Mouse (Mus musculus) embryo, embryonic 10 days (tissue): ENCODE data around the gene Slc25a21.

Source experiments
- DNase-seq: peaks from one replicate; pipeline ENCODE4 v3.0.0-alpha.2; 2015; ENCODE audit warnings: low spot score

Slc25a21 gene

DNA sequence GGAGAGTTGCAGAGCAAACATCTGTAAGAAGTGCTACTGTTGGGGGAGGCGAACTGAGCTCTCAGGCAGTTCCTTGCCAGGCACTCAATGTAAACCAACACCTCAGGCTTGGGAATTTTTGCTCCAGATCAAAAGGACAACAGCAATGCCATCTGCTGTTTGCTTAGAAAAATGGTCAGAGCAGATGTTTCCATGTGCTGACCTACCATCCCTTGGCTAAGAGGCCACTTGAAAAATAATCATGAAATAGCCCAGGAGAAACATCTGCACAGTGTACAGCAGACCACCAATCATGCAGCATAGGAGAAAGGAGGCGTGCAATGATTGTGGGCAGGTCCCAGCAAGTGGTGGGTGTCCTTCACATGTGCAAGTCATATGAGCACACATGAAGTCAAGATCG lies 180.9 kb downstream of the Slc25a21 start:
- DNase-seq = peak; percentile 58

DNA sequence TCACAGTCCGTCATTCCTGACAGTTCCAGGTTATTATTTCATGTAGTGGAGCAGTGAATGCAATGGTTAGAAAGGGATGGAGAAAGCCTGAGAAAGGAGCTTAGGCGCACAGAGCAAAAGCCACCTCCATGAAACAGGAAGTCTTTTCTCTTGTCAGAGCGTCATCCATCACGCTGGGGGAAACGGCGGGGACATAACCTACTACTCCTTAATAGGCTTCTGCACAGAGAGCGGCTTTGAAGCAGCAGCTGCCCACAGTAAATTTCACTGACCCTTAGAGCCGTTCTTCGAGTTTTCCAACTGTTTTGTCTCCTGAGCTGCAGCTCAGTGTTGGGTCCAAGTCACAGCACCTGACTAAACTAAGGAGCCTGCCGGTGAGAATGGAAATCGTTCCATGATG lies 188.3 kb downstream of the Slc25a21 start:
- DNase-seq = peak; percentile 77

DNA sequence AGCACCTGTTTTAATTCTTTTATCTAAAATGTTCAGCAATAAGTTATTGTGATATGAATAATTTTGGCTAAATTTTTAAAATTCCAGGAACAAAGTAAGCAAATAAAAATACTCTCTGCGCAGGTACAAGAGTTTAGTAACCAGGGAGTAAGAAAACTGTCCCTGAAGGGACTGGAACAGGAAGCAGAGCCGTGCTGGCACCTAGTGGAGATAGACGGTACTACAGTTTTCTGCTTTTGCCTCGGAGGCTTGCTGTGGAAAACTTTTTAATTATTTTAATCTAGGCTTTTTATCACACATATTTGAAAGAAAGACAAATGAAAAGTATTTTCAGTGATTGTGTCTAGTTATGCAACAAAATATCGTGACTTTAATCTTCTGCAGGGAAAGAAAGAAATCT lies 211.2 kb downstream of the Slc25a21 start:
- peak; percentile 83 for DNase-seq

DNA sequence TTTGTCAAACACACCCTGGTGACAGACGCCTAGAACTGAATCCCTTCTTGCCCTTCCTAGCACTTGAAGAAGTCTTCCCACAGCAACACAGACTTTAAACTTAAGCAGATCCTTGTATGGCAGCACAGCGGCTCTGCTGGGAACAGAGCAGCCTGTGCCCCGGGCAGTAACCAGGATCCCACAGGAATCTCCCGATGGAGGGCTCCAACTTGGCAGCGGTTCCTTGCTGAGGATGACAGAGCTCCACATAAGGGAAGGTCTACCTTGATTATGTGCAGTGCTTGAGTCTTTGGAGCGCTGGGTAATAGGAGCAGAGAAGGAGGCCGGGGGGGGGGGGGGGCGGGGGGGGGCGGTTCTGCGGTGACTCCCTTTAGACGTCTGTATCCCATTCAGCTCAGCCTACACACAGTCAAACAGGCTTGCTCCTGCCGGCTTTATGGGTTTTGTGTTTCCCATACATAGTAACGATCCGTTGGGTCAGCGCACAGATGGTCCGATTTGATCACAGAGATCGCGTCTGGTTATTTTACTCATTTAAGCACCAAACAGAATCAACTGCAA lies 215.1 kb downstream of the Slc25a21 start:
- DNase-seq = no peak

DNA sequence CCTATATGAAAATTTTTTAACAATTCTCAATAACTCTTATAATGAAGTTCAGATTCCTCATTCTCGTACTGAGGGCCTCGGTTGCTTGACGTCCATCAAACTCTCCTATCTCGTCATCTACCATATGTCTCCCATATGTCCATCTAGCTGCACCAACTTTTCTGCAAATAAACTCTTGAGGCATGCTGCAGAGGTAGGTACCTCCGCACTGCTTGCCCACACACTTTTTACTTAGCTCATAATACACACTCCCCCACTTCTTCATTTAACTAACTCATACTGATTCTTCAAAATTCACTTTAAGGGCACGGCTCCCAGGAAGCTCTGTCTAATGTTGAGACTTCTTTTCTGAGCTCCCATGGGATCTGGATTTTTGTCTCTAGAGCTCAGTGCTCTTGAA lies 222.0 kb downstream of the Slc25a21 start:
- no peak for DNase-seq

DNA sequence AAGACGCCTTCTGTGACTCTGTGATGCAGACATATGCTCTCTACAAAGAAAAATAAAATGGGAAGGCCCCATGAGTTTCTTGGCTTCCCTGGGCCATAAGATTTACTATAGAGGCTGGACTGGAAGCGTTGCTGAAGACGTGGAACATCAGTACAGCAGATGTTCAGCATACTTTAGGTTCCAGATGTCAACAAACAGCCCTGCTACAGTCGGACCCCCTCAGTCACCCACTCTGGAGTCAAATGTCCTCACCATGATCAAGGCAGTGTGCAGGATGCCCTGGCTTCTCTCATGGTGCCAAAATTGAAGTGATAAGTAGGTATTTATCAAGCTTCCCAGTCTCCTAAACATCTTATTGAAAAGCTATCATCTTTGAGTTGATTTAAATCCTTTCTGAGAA lies 234.0 kb downstream of the Slc25a21 start:
- peak; percentile 49 for DNase-seq

DNA sequence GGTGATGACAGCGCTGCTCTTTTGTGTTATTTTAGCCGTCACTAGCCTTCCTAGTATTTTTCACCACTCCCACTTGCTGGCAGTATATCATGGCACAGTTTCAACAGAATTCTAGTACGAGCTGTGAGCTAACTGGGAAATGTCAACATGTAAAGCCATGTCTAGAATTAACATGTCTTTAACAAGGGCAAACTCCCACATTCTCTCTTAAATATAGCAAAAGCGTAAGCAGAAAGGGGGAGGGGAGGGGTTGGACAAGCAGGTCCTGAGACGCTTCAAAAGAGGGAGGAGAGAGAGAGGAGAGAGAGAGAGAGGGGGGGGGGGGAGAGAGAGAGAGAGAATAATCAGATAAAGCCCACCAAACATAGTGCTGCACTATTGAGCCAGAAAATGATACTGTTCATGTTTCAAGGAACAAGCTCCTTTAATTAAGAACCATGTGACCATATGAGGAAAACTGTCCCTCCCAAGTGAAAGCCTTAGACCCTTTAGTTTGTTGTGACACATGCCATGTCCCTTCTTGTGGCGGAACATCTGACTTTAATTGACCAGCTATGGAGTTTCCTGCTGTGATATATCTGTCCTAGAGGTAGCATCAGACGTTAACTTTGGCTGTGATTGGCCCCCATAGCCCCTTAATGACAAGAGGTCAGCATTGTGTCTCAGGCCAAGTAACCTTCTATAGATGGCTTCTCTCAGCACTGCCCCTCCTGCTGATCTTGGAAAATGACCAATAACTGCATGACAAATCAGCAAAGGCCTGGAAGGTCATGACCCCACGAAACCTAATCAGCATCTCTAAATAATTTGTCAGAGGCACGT lies 237.8 kb downstream of the Slc25a21 start:
- DNase-seq = peak; percentile 79

DNA sequence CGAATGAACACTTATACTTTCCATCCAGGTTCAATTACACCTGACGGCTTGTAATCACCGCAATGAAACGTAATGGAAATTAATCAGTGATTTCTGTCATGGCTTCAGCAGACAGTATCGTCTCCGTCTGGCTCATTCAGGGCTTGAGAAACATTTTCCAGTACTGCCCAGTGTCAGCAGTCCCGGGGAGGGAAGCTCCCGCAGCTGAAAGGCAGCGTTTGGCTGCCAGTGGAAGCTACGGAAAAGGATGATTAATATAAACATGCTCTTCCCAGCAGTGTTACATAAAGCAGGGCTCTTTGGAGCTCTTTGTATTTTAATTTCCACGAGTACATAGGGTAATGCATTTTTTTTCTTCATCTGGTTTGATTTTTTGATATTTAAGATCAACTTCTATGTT lies 239.0 kb downstream of the Slc25a21 start:
- no peak for DNase-seq

DNA sequence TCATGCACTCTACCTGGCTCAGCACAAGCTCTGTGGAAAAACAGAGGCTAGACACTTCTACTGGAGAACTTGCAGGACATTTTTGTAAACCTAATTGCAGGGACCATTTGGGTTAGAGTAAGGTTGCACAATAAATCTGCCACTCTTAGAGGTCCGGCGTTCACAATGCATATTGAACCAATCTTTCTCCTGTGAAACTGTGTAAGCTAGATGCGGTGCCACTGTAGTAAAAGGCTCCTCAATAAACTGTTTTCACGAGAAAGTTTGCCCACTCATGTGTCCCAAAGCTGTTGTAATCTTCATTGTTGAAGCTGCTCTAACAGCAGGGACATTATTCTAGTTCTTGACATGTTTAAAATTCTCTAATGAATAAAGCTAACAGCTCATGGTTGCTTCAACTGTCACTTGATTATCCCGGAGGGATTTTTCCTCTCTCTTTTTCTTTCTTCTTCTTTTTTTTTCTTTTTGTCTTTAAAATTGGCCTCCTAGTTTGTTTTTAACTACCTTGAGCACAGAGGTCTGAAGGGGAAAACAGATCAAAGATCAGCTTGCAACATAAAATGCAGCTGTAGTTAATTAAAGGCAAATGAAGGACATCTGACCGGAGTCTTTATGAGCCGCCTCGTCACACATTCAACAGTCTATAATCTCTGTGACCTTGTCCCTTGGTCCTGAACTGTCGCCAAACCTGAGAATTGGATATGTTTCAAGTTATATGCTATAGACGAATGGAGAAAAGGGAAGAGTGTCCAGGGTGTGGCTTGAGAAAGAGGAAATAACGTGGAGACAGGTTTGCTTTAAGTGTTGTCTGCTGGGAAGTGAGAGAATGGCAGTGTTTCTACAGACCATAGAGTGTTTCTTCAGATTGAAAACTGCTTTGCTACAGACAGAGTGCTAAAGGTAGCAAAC lies 245.3 kb downstream of the Slc25a21 start:
- peak; percentile 19 for DNase-seq

DNA sequence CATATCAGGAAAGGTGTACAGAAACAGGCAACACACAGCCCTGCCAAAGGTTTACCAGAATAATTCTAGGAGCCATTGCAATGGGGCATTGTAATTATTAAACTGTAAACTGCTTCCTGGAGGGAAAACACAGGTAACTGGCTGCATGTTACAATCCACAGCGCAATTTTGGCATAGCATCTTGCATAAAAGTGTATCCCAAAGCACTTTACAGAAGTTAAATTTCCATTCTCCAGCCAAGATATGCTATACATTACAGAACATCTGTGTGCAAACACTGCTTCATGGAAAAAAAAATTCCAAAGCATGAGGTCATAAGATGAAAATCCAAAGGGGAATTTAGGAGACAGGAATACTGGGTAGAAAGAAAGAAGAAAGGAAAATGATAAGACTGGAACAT lies 253.0 kb downstream of the Slc25a21 start:
- DNase-seq = no peak

DNA sequence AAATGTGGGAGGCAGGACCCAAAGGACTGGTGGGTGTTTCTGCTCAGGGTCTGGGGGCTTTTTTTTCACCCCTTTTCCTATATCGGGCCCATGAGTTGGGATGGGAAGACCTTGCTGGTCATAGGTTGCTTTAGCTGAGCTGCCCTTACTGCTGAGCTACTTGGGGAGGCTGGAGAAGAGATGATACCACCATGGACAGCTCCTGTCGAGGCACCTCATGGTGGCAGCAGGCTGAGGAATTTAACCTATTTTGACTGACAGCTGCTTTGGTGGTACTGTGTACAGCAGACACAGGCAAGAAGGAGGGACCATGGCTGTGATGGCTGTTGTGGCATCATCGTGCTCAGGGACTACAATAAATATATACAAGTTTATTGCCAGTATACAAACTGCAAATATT lies 256.4 kb downstream of the Slc25a21 start:
- peak; percentile 51 for DNase-seq

DNA sequence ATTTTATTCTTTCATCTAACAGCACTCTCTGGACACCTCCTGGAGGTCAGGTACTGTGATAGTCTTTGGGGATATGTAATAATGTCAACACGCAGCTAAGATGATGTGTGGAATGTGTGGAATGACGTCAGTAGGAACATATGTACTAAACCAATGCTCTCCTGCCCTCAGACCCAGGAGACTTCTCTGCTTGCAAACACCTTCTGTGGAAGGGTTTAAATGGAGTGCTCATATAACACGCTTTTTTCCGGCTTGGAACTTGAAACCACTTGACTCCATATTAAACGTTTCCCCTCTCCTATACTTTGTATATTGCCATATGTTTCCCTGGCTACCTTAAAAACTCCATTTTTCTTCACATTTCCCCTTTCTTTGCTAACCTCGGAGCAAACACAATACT lies 279.1 kb downstream of the Slc25a21 start:
- no peak for DNase-seq

DNA sequence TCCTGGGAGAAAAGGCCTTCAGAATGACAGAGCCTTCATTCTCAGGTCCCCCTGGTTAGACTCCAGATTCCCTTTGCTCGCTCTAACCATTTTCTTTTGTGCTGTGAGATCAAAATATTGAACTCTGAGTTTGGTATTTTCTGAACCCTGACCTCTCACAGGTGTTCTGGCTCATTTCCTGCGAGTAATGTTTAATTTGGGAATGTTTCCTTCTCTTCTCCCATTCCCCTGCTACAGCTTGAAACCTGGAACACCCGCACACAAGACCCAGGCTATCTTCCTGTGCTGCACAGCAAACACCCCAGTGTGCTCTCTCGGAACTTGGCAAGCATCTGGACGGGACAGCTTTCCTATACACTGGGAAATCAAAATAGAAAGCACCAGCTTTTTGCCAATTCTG lies 290.8 kb downstream of the Slc25a21 start:
- DNase-seq = no peak

DNA sequence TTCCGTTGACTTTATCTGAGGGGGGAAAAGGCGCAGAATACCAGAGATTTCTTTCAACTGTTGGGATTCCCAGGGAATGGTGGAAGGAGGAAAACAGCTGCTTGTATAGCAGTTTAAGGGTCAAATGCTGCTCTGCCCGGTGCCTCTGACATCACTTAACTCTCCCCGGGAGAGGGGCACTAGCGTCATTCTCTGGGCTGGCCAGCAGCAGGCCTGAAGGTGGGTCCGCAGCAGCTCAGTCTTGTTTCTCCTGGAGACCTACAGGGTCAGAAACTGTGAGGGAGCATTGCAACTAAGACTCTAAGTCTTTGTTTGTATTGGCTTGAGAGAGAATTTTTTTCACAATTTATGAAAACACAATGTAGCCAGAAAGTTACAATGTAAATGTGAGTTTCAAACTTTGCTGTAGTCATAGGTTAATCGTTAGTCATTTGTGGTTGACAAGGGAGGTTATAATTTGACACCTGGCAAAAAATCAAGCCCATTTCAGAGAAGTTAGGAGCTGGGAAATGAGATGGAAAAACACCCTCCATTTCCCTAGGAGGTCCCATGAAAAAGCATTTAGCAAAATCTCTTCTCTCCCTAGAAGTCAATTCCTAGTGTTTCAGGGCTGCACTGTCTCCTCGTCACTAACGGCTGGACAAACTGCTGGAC lies 291.5 kb downstream of the Slc25a21 start:
- DNase-seq = peak; percentile 32

DNA sequence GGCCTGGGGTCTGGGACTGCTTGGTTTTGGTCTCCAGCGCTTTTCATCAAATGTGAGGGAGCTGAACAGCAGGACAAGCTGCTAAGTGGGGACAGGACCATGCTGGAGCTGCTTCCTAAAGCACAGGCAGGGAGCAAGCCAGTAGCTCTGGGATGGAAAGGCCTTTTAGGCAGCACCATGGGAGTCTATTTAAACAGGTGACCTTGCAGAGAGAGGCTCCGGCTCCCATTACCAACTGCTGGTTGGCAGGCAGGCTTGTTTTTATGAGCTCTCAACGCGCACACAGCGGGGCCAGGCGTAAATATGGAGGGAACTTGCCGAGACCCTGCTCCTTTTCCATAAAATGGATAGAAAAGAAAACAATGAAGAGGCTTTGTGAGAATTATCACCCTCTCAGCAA lies 292.1 kb downstream of the Slc25a21 start:
- peak; percentile 44 for DNase-seq

DNA sequence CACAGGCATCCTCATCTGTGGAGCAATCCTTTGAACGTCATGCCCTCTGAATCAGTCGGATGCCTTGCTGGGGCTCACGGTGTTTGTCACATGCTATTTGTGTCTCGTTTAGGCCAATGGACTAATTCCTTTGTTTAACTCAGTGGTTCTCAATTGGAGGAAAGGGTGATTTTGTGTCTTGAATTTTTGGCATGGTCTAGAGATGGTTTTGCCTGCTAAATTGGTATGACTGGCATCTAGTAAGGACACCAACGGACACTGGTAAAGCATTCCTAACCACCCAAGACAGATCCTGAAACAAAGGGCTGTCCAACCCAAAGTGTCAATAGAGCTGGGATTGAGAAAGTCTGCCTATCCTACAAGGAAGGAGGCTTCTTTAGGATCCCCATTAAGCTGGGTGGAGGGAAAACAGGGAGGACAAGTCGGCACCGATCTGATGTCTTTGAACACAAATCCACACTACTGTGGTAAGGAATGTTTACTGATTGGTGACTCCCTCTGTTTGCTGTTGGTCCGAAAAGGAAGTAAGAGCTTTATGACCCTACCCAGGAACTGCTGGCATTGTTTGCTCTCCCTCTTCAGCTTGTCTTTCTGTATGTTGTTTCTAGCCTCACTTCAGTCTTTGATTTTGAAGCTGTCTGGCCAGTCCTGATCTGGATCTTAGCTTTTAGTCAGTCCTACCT lies 294.4 kb downstream of the Slc25a21 start:
- DNase-seq = no peak

DNA sequence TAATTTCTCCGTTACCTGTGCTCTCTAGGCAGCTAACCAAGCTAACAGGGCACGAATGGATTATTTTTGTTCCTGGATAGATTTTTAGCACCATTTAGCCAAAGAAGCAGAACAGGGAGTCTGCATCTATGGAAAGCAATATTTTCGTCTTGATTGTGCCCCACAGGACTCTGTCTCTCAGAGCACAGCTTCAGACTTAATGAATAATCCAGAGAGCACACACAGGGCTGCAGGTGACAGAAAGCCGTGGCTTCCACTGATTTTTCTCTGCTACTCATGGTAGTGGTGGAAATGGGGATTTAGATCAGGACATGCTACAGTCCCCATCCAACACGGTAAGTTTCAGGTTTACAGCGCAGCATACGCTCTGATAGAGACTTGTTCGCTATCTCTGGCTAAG lies 299.3 kb downstream of the Slc25a21 start:
- no peak for DNase-seq

DNA sequence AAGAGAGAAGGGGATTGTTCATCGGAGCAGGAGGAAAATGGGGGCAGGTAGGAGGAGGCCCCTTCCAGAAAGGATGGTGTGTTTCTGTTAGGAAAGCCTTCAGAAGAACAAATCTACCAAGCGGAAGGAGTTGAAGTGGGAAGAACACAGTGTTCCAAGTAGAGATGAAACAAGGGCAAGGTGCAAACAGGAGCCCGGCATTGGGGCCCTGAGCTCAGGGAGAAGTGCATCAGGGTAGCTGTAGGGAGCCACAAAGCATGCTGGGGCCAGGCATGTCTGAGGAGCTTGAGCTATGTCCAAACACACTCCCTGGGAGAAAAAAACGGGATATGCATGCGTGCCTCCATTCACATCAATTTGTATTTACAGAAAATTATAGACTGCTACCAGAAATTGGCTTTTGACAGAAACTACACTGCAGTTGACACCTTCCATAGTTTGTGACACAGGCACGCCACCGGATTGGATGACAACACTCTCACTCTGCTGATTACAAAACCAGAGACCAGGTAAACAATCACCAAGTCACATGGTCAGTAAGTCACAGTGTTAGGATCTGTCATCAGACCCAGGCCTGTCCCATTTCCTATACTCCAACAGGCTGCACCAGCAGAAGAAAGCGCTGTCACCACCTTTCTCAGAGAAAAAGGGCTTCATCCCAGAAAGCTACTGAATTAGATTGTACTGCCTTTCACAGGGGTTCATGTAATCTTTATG lies 299.9 kb downstream of the Slc25a21 start:
- no peak for DNase-seq

DNA sequence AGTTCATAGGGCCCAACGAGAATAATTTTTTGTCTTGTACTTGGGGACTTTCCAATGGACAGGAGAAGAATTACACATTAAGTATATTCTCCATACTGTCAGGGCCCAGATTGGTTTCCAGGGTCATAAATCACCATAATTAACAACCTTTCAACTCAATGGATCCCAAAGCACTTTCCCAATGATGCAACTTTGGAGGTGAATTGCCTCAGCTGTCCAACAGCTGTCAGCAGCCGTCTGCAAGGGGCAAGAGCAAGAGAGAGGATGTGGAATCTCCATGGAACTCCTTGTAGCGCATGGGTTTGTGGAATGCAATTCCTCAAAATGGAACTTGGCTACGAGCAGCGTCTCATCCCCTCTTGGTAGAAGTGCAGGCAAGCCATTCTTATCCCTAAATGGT lies 302.3 kb downstream of the Slc25a21 start:
- no peak for DNase-seq

DNA sequence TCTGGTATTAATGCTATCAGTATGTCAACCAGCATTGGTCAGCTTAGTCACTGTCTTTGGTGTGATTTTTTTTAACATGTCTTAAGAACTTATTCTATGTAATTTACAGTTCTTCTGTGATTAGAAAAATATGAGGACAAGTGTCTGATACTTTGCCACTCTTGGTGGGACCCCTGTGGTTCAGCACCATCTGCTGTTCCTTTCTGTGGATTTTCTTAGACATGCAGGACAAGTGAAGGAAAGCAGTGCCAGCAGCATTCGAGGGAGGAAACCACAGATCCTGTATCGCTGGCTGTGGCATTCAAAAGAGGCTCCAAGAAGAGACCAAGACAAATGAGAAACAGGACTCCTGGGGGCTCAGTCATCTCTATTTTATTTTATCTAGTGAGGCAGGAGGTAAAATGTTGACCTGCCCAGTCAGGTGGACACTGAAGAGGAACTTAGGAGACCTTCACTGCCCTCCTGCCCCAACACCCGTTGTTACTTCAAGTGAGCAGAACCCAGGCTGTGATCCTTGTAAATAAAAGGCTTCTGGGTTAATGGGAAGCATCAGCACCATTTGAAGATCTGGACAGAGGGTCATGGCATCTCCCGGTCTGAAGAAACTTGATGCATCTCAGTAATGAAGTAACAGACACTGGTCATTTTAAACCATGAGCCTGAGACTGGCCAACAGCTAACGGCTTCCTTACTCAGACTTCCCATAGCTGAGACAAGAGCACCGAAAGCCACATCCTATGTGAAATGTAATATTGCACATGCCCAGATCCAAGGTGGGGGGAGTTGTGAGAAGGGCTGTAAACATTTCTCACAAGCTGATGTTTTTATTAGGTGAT lies 306.2 kb downstream of the Slc25a21 start:
- DNase-seq = no peak
